Mouse (Mus musculus) mature B cell (primary cell): ENCODE data around the gene Hadha.

Experiments used
- in situ Hi-C: fragments of 300-500 bp; cut with MboI; formaldehyde crosslinking; loops from 2 replicates; pipeline ENCODE4 v1.14.3; 2019

Hadha gene

DNA sequence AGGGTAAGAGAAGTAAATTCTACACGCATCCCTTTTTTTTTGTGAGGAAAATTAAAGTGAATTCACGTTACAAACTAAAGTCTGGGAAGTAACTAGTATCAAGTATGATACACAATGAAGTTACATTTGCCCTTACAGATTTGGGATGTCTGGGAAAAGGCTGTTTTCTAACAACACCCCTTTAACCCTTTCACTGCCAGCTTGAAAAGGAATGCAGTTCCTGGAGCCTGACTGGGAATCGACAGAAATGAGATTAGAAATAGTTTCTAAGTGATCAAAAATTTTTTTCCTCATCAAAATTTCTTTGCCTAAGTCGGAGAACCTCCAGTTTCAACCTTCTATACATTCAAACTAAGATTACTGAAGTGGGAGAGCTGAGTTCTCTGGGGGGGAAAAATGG lies 949 bp downstream of the Hadha start:
- in situ Hi-C loops, result no loop called here

DNA sequence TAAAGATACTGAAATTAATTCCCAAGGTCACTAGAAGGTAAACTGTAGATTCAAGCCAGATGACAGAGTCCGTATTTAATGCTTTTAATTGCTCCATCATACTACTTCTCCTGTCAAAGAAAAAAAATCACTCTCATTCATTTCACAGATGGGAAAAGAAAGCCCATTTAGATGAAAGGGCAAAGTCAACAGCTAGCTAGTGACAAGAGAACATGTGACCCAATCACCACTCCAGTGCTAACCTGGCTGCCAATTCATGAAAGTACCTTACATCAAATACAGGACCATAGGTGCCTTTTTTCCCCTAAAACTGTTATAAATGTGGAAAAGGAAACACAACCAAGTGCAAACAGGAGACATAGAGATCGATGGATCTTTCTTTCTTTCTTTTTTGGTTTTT lies 1.7 kb downstream of the Hadha start:
- in situ Hi-C loops, result no loop called here

DNA sequence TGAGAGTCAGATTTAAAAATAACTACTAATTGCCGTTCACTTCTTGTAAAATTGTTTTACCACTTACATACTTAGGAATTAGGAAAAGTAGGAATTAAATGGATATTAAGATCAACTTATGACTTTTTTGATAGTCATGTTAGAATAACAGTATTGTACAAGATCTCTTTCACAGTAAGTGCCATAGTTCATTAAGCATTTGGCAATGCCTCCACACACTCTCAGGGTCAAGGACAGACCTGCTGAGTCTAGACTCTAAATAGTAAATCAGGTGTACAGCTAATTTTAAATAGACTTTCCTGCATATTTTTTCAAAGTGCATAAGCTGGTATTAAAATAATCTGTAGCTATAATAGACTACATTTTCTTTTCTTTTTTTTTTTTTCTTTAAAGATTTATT lies 2.5 kb downstream of the Hadha start:
- in situ Hi-C loops, result no loop called here

DNA sequence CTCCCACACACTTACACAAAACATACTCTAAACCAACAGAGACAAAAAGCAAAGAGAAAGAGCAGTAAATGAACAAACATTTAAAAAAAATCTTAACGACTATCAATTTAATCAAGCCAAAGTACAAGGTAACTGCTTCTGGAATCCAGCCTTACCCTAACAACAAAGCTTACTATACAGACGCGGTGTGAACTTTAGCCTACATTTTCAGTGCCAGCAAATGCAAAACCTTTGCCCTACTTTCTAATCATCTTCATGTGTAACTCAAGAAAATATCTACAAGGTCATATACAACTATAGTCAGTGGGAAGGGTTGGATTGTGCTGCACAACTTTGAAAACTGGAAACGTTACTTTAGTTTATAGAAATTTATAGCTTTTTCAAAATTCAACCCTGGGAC lies 3.0 kb downstream of the Hadha start:
- in situ Hi-C loops, result no loop called here

DNA sequence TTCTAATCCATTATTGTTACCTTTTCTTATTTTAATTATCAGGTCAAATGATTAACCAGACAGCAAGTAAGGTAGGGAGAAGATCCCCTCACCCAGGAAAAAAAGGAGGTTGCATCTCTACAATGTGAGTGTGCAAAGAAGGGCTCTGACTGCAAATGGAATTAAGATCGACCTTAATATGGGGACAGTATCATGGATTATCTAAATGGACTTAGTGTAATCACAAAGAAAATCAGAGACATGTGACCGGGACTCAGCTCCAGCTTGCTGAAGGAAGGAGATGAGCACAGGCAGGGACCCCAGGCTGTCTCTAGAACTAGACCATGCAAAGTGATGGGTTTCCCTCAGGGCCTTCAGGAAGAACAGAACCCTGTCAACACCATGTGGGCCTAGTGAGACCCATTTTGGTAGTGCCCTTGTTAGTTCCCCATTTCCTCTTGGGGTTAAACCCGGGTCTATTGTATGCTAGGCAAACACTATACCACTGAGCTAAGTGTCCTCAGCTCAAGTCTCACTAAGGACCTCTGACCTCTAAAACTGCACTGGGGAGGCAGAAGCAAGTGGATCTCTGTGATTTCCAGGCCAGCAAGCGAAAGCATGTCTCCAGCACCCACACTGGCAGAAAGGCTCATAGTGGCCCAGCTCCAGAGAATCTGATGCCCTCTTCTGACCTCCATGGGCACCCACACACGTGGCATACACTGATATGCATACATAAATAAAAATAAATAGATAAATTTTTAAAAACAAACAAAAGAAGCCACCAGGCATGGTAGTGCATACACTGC lies 6.6 kb downstream of the Hadha start:
- in situ Hi-C loops, result no loop called here

DNA sequence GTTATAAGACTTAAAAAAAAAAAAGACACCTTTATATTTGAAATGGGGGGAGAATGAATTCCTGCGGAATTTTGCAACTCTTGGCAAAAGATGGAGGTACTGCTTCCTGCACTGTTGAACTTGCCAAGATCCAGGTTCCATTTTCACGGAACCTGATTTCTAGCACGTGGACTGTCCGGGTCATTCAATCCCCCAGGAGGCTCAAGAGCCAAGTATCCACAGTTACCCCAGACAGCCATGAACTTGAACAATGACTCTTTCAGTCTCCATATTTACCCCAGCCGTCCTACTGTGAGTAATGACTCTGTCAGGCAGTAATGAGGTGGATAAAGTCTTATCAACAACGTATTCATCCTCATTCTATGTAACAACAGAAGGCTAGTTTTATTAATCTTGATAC lies 8.4 kb downstream of the Hadha start:
- in situ Hi-C loops, result no loop called here

DNA sequence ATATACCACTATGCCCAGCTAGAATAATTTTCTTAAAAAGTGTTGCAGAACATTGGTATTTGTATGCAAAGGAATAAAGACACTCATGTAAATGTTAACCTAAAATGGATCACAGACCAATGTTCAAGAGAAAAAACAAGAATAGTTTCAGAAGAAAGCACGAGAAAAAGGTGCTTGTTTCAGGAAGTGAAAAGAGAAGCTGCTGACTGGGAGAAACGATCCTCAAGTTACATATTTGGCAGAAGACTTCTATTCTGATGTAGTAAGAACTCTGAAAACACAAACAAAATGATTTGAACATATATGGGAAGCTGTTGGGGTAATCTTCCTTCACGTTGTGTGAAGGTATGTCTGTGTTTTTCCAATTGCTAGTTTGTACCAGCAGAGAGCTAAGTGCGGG lies 16.8 kb downstream of the Hadha start:
- in situ Hi-C loops, result no loop called here

DNA sequence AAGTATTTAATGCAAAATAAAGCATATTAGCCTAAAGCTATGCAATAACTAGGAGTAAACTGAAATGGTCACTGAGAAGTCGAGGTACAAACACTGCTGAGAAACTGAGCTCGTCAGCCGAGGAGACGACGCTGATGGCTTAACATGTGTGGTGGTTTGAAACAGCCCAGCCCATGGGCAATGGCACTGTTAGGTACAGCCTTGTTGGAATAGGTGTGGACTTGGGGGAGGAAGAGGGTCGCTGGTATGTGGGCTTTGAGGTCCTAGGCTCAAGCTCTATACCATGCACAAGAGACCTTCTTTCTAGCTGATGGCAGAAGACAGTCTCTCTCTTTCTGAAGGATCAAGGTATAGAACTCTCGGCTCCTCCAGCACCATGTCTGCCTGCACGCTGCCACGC lies 17.7 kb downstream of the Hadha start:
- in situ Hi-C loops, result no loop called here

DNA sequence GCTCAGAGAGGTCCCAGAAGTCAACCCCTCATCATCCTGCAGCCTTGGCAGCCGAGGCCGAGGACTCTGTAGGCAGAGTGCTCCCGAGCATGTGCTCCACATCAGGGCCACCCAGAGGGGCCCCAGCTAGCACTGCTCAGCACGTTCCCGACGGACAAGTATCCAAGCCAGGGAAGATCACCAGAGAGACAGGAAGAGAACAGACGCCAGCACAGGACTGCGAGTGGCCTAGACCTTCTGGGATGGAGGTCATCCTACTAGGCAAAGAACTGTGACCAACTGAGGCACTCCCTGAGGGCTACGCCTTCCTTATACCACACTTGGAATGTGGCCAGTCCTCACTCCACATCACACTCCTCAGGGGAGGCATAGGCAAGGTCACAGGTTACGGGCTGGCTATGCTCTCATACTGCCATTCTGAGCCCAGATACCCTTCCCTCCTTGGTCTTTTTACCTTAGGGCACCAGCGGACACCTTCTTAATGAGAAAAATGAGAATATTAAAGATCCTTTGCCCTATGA lies 19.2 kb downstream of the Hadha start:
- in situ Hi-C loops, result no loop called here

DNA sequence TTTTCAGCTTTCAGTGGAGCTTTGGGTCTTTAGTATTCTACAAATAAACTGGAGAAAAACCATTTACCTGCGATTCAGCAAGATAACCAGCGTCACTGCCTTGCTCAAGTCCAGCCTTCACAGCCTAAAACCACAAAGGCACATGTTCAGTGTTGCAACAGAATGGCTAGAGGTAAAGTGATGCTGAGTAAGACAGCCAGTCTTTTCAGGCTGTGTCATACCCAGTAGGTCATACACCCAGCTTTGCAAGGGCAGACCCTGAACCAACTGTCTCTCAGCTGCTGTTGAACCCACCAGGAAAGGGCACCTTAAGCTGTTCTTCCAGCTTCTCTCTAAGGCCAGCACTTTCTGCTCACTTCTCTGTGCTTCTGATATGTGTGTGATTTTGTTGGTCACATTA lies 22.8 kb downstream of the Hadha start:
- in situ Hi-C loops, result no loop called here

DNA sequence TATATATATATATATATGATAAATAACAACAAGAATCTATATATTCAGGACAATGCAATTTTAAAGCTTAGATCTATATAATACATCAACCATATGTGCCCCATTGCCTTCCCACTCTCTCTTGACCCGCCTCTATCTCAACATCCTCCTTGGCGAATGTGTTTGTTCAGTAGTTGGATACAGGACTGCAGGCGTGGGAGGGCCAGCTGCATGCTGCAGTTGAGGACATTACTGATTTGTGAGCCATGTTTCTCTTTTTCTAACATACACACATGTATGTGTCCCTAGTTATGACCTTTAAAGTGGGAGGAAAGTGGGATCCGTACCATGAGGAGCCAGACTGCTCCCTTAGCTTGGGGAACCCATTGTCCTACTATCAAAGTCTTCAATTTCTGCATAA lies 23.7 kb downstream of the Hadha start:
- in situ Hi-C loops, result no loop called here

DNA sequence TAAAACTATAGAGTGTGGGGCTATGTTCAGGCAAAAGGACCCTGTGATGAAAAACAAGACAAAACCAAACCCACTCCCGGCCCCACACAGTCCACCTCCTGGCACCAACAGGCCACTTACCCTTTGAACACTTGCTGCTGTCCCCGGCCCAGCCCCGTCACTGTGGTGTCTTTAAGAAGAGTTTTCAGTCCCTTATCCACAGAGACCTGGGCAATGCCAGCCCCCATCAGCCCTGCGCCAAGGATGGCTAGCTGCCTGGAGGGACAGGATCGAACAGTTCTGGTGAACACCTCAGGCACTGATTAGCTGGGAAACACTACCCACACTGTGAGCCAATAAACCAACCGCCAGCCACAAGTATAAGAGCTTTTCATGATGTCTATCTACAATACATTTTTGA lies 26.3 kb downstream of the Hadha start:
- in situ Hi-C loops, result no loop called here

DNA sequence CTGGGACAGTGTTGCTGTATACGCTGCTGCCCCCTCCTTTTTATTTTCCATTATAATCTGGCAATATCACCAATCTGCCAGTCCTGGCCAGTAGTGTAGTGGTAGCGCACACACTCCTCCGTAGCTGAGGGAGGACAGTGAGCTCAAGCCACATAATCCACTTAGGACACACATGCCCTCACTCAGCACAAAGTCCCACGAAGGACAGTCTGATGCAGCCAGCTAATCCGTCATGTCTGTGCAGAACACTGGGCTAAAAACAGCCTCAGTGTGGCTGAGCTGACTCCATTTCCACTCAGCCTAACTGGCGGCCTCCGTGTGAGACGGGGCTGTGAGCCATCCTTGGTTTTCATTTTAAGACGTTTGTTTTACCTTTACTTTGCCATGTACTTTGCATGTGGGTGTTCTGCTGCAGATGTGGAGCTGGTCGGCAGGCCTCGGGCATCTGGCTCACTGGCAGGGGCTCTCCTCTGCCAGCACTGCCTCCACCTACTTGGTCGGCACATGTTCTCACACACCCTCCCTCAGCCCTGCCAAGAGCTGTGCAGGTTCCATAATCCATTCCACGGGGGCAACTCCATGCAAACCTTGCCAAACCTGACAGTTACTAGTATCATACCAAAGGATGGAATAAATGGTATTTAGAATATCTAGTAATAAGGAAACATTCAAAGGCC lies 26.9 kb downstream of the Hadha start:
- in situ Hi-C loops, result no loop called here

DNA sequence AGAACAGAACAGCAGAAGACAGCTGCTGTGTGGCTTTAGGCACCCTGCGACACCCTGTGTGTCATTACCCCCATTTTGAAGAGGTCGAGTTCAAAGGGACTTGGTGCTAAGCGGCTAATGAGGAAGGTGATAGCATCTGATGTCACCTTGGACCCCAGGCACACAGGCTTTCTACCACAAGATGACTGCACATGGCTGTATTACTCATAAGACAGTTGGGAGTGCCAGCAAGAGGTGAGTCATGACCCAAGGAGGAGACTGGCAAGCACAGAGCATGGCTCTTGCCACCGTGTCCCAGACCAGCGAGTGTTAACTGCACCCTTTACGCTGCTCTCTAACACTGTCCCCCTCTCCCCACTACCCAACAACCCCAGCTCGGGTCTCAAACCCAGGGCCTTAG lies 28.2 kb downstream of the Hadha start:
- in situ Hi-C loops, result no loop called here

DNA sequence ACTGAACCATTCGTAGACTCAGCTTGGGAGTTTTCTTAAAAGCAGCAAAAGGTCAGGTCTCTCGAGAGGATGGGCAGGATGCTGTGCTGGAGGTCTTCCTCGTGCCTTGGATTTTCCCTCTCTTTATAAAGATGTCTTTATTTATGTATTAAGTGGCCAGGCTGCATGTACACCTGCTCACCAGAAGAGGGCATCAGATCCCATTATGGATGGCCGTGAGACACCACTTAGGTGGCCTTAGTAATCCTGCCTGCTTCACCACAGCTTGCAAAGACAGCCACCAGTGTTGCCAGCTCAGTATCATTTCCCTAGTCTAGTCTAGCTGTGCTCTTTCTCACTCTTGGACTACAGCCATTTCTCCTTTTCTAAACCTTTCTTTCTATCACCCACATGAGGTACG lies 29.4 kb downstream of the Hadha start:
- in situ Hi-C loops, result no loop called here

DNA sequence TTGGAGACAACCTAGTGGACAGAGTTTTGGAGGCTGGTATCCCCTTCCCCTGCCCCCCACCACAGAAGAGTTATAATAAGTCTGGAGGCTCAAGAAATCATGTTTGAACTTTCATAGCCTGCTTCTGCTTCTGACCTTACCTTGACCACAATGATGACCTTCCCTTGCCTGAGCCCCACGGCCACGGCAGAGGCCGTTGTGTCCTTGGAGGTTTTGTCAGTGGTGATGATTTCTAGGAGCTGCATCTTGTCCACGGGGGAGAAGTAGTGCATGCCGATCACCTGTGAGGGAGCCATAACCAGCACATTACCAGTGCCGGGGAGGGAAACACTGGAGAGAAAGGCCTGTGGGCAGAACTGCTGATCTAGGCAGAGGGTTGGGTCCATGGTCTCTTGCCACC lies 32.5 kb downstream of the Hadha start:
- in situ Hi-C loops, result no loop called here

DNA sequence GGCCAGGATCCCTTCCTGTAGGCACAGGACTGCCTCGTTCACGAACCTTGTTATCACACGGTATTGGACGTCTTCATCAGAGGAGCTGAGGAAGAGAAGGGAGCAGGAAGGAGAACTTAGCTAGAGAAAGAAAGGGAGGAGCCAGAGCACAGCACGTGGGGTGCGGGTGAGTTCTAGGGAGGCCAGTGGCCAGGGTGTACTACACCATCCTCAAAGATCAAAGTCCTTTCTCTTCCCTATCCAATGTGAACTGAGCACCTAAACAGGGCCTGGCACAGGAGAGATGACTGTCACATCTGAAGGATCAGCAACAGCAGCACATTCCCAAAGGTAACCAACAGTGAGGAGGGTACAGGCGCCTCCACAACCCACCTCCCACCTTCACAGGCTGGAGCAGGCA lies 34.9 kb downstream of the Hadha start:
- in situ Hi-C loops, result no loop called here

DNA sequence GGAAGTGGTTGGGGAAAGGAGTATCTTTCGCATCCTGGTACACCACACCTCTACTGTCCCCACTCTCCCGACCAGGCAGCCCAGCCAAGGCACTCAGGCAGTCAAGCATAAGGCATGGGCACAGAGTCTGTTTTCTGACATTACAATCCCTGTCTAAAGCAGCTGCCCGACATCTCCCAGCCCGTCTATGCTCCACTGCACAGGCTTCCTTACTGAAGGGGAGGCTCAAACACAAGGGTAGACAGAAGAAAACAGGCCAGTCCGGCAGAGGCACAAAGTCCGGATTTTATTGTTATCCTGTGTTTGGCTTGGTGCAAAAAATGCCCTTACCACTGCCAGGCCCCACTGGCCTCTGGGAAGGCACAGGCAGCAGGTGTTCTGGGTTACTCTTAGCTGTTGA lies 35.8 kb downstream of the Hadha start:
- in situ Hi-C loops, result no loop called here

DNA sequence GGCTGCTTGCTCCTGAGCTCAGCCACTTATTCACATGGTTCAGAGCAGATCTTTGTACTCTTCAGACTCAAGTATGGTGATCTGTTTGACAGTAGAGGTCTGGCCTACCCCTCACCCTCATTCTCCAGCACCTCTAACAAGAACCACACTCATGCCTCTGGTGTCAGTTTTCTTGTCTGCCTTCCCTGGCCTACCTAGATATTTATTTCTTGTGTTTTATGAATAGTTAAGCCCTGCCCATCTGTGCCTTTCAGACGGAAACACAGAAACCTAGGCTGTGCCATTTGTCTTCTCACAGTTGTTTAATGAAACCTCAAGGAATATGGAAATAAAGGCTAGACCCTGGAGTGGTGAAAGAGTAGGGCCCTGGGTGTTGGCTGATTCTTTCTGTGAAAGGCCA lies 36.9 kb downstream of the Hadha start:
- in situ Hi-C loops, result no loop called here

DNA sequence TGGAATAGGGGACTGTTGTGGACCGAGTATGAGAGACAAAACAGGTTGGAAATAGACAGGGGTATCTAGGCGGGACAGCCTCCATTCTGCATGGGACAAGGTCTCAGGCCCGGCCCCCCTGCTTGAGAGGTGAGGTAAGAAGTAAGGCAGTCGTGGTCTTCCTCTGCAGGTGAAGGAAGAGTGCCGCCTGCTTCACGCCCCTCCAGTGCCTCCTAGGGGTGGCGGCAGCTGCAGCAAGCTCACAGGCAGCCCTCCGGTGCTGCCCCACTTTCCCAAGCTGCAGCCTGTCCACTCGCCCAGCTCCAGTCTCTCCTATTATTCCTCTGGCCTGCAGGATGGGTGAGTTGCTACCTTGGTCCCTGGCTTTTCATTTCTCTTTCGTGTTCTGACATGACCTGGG lies 39.2 kb downstream of the Hadha start:
- in situ Hi-C loops, result no loop called here

DNA sequence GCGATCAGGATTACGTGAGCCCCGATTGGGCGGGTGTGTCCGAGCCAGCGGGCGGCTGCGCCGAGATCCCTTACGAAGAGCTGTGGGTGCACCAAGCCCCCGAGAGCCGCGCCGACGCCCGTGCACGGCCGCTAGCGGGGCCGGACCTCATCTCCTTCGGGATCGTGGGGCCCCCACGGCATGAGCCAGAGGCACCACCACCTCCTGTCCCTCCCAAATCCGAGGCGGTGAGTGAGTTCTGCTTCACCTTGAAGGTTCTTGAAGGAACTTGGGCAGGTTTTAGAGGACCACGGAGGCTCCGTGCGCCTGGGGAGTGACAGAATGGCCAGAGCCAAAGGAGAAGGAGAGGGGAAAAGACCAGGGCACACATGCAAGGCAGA lies 40.2 kb downstream of the Hadha start:
- in situ Hi-C loops, result no loop called here

DNA sequence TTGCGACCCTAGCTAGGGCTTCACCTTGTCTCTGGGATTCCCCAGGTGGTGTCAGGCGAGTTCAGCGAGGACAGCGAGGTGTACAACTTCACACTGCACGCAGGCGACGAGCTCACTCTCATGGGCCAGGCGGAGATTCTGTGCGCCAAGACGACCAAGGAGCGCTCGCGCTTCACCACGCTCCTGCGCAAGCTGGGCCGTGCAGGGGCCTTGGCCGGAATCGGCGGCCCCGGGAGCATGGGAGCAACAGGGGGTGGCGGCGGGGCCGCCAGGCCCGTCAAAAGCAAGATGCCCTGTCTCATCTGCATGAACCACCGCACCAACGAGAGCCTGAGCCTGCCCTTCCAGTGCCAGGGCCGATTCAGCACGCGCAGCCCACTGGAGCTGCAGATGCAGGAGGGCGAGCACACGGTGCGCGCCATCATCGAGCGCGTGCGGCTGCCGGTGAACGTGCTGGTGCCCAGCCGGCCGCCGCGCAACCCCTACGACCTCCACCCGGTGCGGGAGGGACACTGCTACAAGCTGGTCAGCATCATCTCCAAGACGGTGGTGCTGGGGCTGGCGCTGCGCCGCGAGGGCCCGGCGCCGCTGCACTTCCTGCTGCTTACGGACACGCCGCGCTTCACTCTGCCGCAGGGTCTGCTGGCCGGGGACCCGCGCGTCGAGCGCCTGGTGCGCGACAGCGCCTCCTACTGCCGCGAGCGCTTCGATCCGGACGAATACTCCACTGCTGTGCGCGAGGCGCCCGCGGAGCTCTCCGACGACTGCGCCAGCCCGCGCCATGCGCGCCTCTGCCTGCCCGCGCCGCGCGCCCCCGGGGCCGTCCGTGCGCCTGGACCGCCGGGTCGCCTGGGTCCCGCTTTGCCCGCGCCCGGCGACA lies 40.8 kb downstream of the Hadha start:
- in situ Hi-C loops, result no loop called here
